Mouse (Mus musculus): ENCODE measurements around the gene Tenm2. TPM values are rescaled to one million over a fixed set of nuclear protein-coding genes. Genes with fewer than 3 reads are reported as not detected.

The Tenm2 gene
- polyA plus RNA-seq, 1 experiment from 2014 or later: 5.6 TPM

- H3K36me3 ChIP-seq: peaks cover 2% of the 10 kb centered on the region; the same call in 1 of the 2 replicates
- 0 out of 2 replicates have a peak, but pooled peaks have one; percentile 13 for ATAC-seq (ENCODE audit: insufficient number of reproducible peaks, low FRiP score, low TSS enrichment, low read depth)
- no peak overlapping the region for H3K4me3 ChIP-seq
- H3K9ac ChIP-seq: 0 out of 2 replicates have a peak overlapping the region, but pooled peaks have one; percentile 11
- H3K27ac ChIP-seq: no peak overlapping the region
- peaks cover 9% of the 10 kb centered on the region; the same call in 1 of the 2 replicates for H3K4me1 ChIP-seq
- no peak overlapping the region for H3K4me2 ChIP-seq
- H3K27me3 ChIP-seq: peaks cover 2% of the 10 kb centered on the region; the same call in 1 of the 2 replicates
- WGBS: 30% methylated on average over 11 of the region's 11 CpGs
- H3K9me3 ChIP-seq: no peaks in the 10 kb centered on the region
These were observed 1226.2 kb downstream of the Tenm2 start for GRCm38 (mm10) chr11:36009281-36010208.

GRCm38 (mm10) chr11:36002900-36003299 is 1232.9 kb downstream of the Tenm2 start:
- Histone ChIP-seq H3K4me3 (no peak overlapping the region), H3K9me3 (no peaks in the 10 kb centered on the region), H3K36me3 (0 out of 2 replicates have a peak, but pooled peaks cover under 1% of the 10 kb centered on the region), H3K27ac (no peak overlapping the region), H3K9ac (no peak overlapping the region), H3K27me3 (peaks cover 33% of the 10 kb centered on the region), H3K4me1 (peaks cover 5% of the 10 kb centered on the region), H3K4me2 (no peak overlapping the region)
- ATAC-seq (ENCODE audit: insufficient number of reproducible peaks, low FRiP score, low TSS enrichment, low read depth): no peak
- WGBS: 44% methylated on average over 4 of the region's 4 CpGs

- Histone ChIP-seq H3K4me3 (peak overlapping the region; percentile 19), H3K9ac (no peak overlapping the region), H3K4me2 (peak overlapping the region; percentile 50), H3K36me3 (no peaks in the 10 kb centered on the region), H3K27me3 (peaks cover 33% of the 10 kb centered on the region), H3K27ac (no peak overlapping the region), H3K9me3 (no peaks in the 10 kb centered on the region), H3K4me1 (peaks cover 5% of the 10 kb centered on the region)
- peak; percentile 78 for ATAC-seq (ENCODE audit: insufficient number of reproducible peaks, low FRiP score, low TSS enrichment, low read depth)
- WGBS: 3% methylated on average over 28 of the region's 28 CpGs
These were observed 1234.3 kb downstream of the Tenm2 start for GRCm38 (mm10) chr11:36001282-36001970.

GRCm38 (mm10) chr11:36000585-36001281 is 1235.0 kb downstream of the Tenm2 start:
- ATAC-seq (ENCODE audit: insufficient number of reproducible peaks, low FRiP score, low TSS enrichment, low read depth): no peak
- Histone ChIP-seq H3K4me1 (peaks cover 5% of the 10 kb centered on the region), H3K4me2 (peak overlapping the region; percentile 50), H3K9ac (no peak overlapping the region), H3K4me3 (peak overlapping the region; percentile 19), H3K9me3 (no peaks in the 10 kb centered on the region), H3K27me3 (peaks cover 33% of the 10 kb centered on the region), H3K27ac (no peak overlapping the region), H3K36me3 (no peaks in the 10 kb centered on the region)
- WGBS: 13% methylated on average over 10 of the region's 10 CpGs

- 24% methylated on average over 4 of the region's 4 CpGs for whole genome bisulfite sequencing
- Histone ChIP-seq H3K4me1 (peaks cover 5% of the 10 kb centered on the region), H3K27ac (no peak overlapping the region), H3K36me3 (no peaks in the 10 kb centered on the region), H3K9me3 (no peaks in the 10 kb centered on the region), H3K4me3 (no peak overlapping the region), H3K9ac (no peak overlapping the region), H3K4me2 (no peak overlapping the region), H3K27me3 (peaks cover 33% of the 10 kb centered on the region)
- ATAC-seq (ENCODE audit: insufficient number of reproducible peaks, low FRiP score, low TSS enrichment, low read depth): no peak
These were observed 1235.7 kb downstream of the Tenm2 start for GRCm38 (mm10) chr11:36000038-36000437.

GRCm38 (mm10) chr11:35998048-35998447 is 1237.7 kb downstream of the Tenm2 start:
- 63% methylated on average over 12 of the region's 12 CpGs for WGBS
- Histone ChIP-seq H3K27ac (no peak overlapping the region), H3K36me3 (no peaks in the 10 kb centered on the region), H3K4me3 (no peak overlapping the region), H3K4me1 (peaks cover 5% of the 10 kb centered on the region), H3K9me3 (no peaks in the 10 kb centered on the region), H3K27me3 (peaks cover 25% of the 10 kb centered on the region), H3K9ac (no peak overlapping the region), H3K4me2 (no peak overlapping the region)
- ATAC-seq (ENCODE audit: insufficient number of reproducible peaks, low FRiP score, low TSS enrichment, low read depth): no peak

DNA sequence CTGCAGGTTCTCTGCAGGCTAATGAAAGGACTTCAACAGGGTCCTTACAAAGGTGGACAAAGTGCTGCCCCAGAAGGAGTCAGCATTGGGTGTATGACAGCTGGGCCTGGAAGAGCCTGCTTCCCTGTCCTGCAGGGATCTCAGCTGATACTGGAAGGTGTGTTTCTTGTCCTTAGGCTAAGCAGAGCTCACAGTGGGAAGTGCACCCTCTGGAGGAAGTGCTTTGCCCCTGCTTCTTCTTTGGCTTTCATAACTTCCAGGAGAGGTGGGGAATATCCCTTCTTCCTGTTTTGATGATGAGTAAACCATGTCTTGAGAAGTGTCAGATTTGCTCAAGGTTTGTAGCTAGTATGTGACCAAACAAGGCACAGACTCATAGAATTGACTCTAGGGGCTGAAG is 1240.5 kb downstream of the Tenm2 start:
- H3K27ac ChIP-seq: no peak overlapping the region
- no peaks in the 10 kb centered on the region for H3K36me3 ChIP-seq
- peaks cover 14% of the 10 kb centered on the region; the same call in 1 of the 2 replicates for H3K27me3 ChIP-seq
- H3K9ac ChIP-seq: no peak overlapping the region
- no peak overlapping the region for H3K4me3 ChIP-seq
- no peaks in the 10 kb centered on the region for H3K9me3 ChIP-seq
- H3K4me2 ChIP-seq: no peak overlapping the region
- no peak for ATAC-seq (ENCODE audit: insufficient number of reproducible peaks, low FRiP score, low TSS enrichment, low read depth)
- H3K4me1 ChIP-seq: no peaks in the 10 kb centered on the region

- 70% methylated on average over 2 of the region's 2 CpGs for WGBS
- no peak for ATAC-seq (ENCODE audit: insufficient number of reproducible peaks, low FRiP score, low TSS enrichment, low read depth)
- Histone ChIP-seq H3K36me3 (no peaks in the 10 kb centered on the region), H3K27me3 (0 out of 2 replicates have a peak, but pooled peaks cover 1% of the 10 kb centered on the region), H3K9ac (no peak overlapping the region), H3K4me1 (no peaks in the 10 kb centered on the region), H3K9me3 (no peaks in the 10 kb centered on the region), H3K27ac (no peak overlapping the region), H3K4me3 (no peak overlapping the region), H3K4me2 (no peak overlapping the region)
These were observed 1243.9 kb downstream of the Tenm2 start for GRCm38 (mm10) chr11:35991846-35992245.

DNA sequence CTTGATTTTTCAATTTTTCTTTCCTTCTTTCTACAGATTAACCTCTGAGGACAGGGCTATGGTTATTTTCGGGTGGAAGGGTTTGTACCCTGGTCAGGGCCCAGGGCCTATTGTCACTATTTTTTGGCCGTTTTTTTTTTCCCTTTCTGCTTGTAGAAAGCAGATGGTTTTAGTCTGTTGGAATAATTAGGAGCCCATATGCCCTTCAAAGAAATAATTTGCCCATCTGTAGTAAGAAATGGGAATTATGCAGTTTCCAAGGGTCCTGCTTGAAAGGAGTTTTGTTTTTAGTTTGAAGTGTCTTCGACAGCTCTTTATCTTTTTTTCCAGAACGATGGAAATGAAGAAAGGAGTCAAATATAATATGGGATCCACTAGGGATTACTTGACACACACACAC is 1245.8 kb downstream of the Tenm2 start:
- 0 out of 2 replicates have a peak, but pooled peaks cover 3% of the 10 kb centered on the region for H3K27me3 ChIP-seq
- 75% methylated on average over 4 of the region's 4 CpGs for WGBS
- no peak overlapping the region for H3K27ac ChIP-seq
- no peak overlapping the region for H3K4me3 ChIP-seq
- H3K9ac ChIP-seq: no peak overlapping the region
- peaks cover 9% of the 10 kb centered on the region; the same call in 1 of the 2 replicates for H3K4me1 ChIP-seq
- no peaks in the 10 kb centered on the region for H3K9me3 ChIP-seq
- ATAC-seq (ENCODE audit: insufficient number of reproducible peaks, low FRiP score, low TSS enrichment, low read depth): no peak
- no peak overlapping the region for H3K4me2 ChIP-seq
- no peaks in the 10 kb centered on the region for H3K36me3 ChIP-seq

DNA sequence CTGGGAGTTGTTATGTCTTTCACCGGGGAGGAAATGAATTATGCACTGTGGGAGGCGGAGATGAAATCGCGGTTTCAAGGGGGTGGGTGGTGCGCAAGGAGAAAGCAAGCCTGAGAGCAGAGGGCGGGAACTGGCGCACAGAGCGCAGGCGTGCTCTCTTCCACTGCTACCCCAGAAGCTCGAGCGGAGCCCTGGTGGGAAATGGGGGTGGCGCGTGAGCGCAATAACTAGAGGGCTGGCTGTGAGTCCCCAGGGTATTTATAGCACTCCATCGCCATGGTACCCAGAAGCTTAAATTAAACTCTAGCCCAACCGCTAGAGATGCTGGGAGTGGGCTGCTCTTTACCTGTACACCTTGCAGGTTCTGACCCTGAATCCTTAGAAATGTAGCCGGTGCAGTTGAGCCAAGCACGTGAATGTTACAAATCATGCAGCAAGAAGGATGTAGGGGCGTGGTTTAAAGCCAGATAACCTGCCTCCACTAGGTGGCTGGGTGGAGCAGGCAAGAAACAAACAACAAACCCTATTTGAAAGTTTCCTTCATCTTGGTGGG is 1249.8 kb downstream of the Tenm2 start:
- H3K27me3 ChIP-seq: peaks cover 18% of the 10 kb centered on the region
- peak overlapping the region; percentile 23 for H3K4me3 ChIP-seq
- ATAC-seq (ENCODE audit: insufficient number of reproducible peaks, low FRiP score, low TSS enrichment, low read depth): 0 out of 2 replicates have a peak, but pooled peaks have one; percentile 33
- peak overlapping the region; percentile 49 for H3K4me2 ChIP-seq
- no peaks in the 10 kb centered on the region for H3K36me3 ChIP-seq
- no peak overlapping the region for H3K9ac ChIP-seq
- no peaks in the 10 kb centered on the region for H3K9me3 ChIP-seq
- peaks cover 9% of the 10 kb centered on the region; the same call in 1 of the 2 replicates for H3K4me1 ChIP-seq
- no peak overlapping the region for H3K27ac ChIP-seq
- under 1% methylated on average over 19 of the region's 19 CpGs for WGBS

- no peak for ATAC-seq (ENCODE audit: insufficient number of reproducible peaks, low FRiP score, low TSS enrichment, low read depth)
- no peaks in the 10 kb centered on the region for H3K36me3 ChIP-seq
- H3K27me3 ChIP-seq: peaks cover 40% of the 10 kb centered on the region
- no peak overlapping the region for H3K27ac ChIP-seq
- no peak overlapping the region for H3K9ac ChIP-seq
- H3K4me1 ChIP-seq: peaks cover 22% of the 10 kb centered on the region
- no peak overlapping the region for H3K4me3 ChIP-seq
- no peaks in the 10 kb centered on the region for H3K9me3 ChIP-seq
- no peak overlapping the region for H3K4me2 ChIP-seq
- WGBS: 78% methylated on average over 3 of the region's 3 CpGs
These were observed 1253.0 kb downstream of the Tenm2 start for GRCm38 (mm10) chr11:35982734-35983133.
